Mouse (Mus musculus) left cerebral cortex, adult 2 months (tissue): ENCODE data around the gene Nucb2. TPM values are rescaled to one million over a fixed set of nuclear protein-coding genes. Genes with fewer than 3 reads are reported as not detected.

Experiments used
- DNase-seq, 2 experiments: peaks; one replicate each; pipeline ENCODE4 v3.0.0; 2021 to 2022; ENCODE audit warnings: low spot score in 2 of 2, mixed read lengths in 1 of 2; ENCODE audit errors: extremely low spot score in 1 of 2
- H3K27ac ChIP-seq: fragments of 200-600 bp; 2 replicates; pipeline ENCODE4 v1.8.1; 2022
- H3K4me3 ChIP-seq: fragments of 200-600 bp; 2 replicates; pipeline ENCODE4 v1.8.1; 2022
- CTCF ChIP-seq: fragments of 200-600 bp; IDR thresholded peaks from 2 replicates; pipeline ENCODE4 v1.8.1; 2022; ENCODE audit warnings: antibody characterized with exemption, mild to moderate bottlenecking, moderate library complexity
- intact Hi-C: fragments of 180-260 bp; cut with DNase I; formaldehyde crosslinking; loops from one replicate; pipeline ENCODE4 v1.15.1; 2025
- total RNA-seq, 2 experiments: library from RNA; stranded (reverse); gene quantifications; 2 replicates each; pipeline ENCODE4 v1.2.3; 2021

The Nucb2 gene
- total RNA-seq, 2 experiments from 2014 or later = 22.0 to 22.3 TPM

- Histone ChIP-seq H3K4me3 (no peak overlapping the region), H3K27ac (no peak overlapping the region)
- intact Hi-C loops = loop anchor here (5.0 kb wide), 1 partner anchor 1572 kb away; no protein-coding TSS in a partner anchor
- TF ChIP-seq CTCF = no peak
- no peak for DNase-seq
These were observed 26.3 kb downstream of the Nucb2 start for GRCm38 (mm10) chr7:116530470-116530869.

- H3K4me3 ChIP-seq = no peak overlapping the region
- intact Hi-C loops = loop anchor here (1.0 to 5.0 kb wide), 2 partner anchors 77 to 1571 kb away; no protein-coding TSS in a partner anchor
- peak in 1 of 2 experiments; percentile 24 for DNase-seq
- peak; percentile 73 for TF ChIP-seq CTCF
- H3K27ac ChIP-seq = no peak overlapping the region
These were observed 27.1 kb downstream of the Nucb2 start for GRCm38 (mm10) chr7:116531311-116531710.

- Histone ChIP-seq H3K27ac (no peak overlapping the region), H3K4me3 (no peak overlapping the region)
- intact Hi-C loops = no loop called here
- no peak for DNase-seq
- TF ChIP-seq CTCF = no peak
These were observed 52.7 kb downstream of the Nucb2 start for GRCm38 (mm10) chr7:116556834-116557233.

- no peak overlapping the region for H3K27ac ChIP-seq
- intact Hi-C loops = no loop called here
- DNase-seq = no peak
- no peak overlapping the region for H3K4me3 ChIP-seq
- TF ChIP-seq CTCF = no peak
These were observed 70.4 kb downstream of the Nucb2 start for GRCm38 (mm10) chr7:116574551-116574950.

Other genes with a start within 250 kb of the Nucb2 start
- gene Plekha7, start 196.0 kb upstream of the Nucb2 start, total RNA-seq = 10 to 100 TPM; 25.5 to 31.0 TPM
- 100 to 1,000 TPM; 168 to 210 TPM for gene Rps13, start 170.2 kb upstream of the Nucb2 start, total RNA-seq
- gene Pik3c2a, start 60.9 kb upstream of the Nucb2 start, total RNA-seq = 10 to 100 TPM; 27.1 to 30.3 TPM